Mouse (Mus musculus): ENCODE data around the gene Slc27a4. TPM values are rescaled to one million over a fixed set of nuclear protein-coding genes. Genes with fewer than 3 reads are reported as not detected.
A peak's percentile ranks its signal among the peaks of the same experiment; 100 is the strongest.

Slc27a4 gene
- total RNA-seq, 2 experiments from 2014 or later: 16.2 to 19.3 TPM

- intact Hi-C loops (cut with DNase I): loop anchor here (5.0 kb wide), 2 partner anchors 52 to 158 kb away; no protein-coding TSS in a partner anchor
- no peak for DNase-seq
These were observed 16.9 kb downstream of the Slc27a4 start for GRCm38 (mm10) chr2:29819363-29819762.

GRCm38 (mm10) chr2:29820025-29820817 is 17.8 kb downstream of the Slc27a4 start, which contains the start of gene Urm1:
TSS of gene Urm1 (plus strand) at chr2:29820075.
- intact Hi-C loops (cut with DNase I): no loop called here
- DNase-seq: peak; percentile 57 to 68

GRCm38 (mm10) chr2:29826318-29826925 is 24.0 kb downstream of the Slc27a4 start:
- no peak for DNase-seq

GRCm38 (mm10) chr2:29826926-29827708 is 24.7 kb downstream of the Slc27a4 start:
- intact Hi-C loops (cut with DNase I): no loop called here
- peak; percentile 94 to 95 for DNase-seq

More at GRCm38 (mm10) chr2:29826318-29826925, 24.0 kb downstream of the Slc27a4 start:
- intact Hi-C loops (cut with DNase I): no loop called here

GRCm38 (mm10) chr2:29827709-29828024 is 25.2 kb downstream of the Slc27a4 start:
- DNase-seq: no peak
- intact Hi-C loops (cut with DNase I): no loop called here

GRCm38 (mm10) chr2:29831106-29831505 is 28.7 kb downstream of the Slc27a4 start:
- intact Hi-C loops (cut with DNase I): no loop called here

GRCm38 (mm10) chr2:29833796-29834195 is 31.4 kb downstream of the Slc27a4 start:
- DNase-seq: no peak
- intact Hi-C loops (cut with DNase I): no loop called here

More at GRCm38 (mm10) chr2:29831106-29831505, 28.7 kb downstream of the Slc27a4 start:
- no peak for DNase-seq

GRCm38 (mm10) chr2:29835391-29835899 is 33.0 kb downstream of the Slc27a4 start:
- DNase-seq: no peak
- intact Hi-C loops (cut with DNase I): no loop called here

GRCm38 (mm10) chr2:29839460-29839859 is 37.0 kb downstream of the Slc27a4 start:
- no peak for DNase-seq
- intact Hi-C loops (cut with DNase I): no loop called here

- intact Hi-C loops (cut with DNase I): no loop called here
- DNase-seq: no peak
These were observed 41.0 kb downstream of the Slc27a4 start for GRCm38 (mm10) chr2:29843231-29844105.

GRCm38 (mm10) chr2:29844115-29844514 is 41.7 kb downstream of the Slc27a4 start:
- no peak for DNase-seq
- intact Hi-C loops (cut with DNase I): no loop called here

- no peak for DNase-seq
- intact Hi-C loops (cut with DNase I): no loop called here
These were observed 42.2 kb downstream of the Slc27a4 start for GRCm38 (mm10) chr2:29844661-29845060.

- intact Hi-C loops (cut with DNase I): no loop called here
- DNase-seq: no peak
These were observed 43.2 kb downstream of the Slc27a4 start for GRCm38 (mm10) chr2:29845636-29846035.

GRCm38 (mm10) chr2:29846061-29846853 is 43.8 kb downstream of the Slc27a4 start:
- no peak for DNase-seq
- intact Hi-C loops (cut with DNase I): no loop called here

- DNase-seq: no peak
- intact Hi-C loops (cut with DNase I): no loop called here
These were observed 44.5 kb downstream of the Slc27a4 start for GRCm38 (mm10) chr2:29846911-29847310.

GRCm38 (mm10) chr2:29849041-29849440 is 46.6 kb downstream of the Slc27a4 start:
- no peak for DNase-seq
- intact Hi-C loops (cut with DNase I): no loop called here

GRCm38 (mm10) chr2:29849841-29850480 is 47.5 kb downstream of the Slc27a4 start:
- intact Hi-C loops (cut with DNase I): no loop called here
- no peak for DNase-seq

GRCm38 (mm10) chr2:29852957-29853485 is 50.6 kb downstream of the Slc27a4 start:
- intact Hi-C loops (cut with DNase I): no loop called here
- no peak for DNase-seq
